Mouse (Mus musculus) stomach, postnatal 0 days (tissue): Measurements from ENCODE around the gene Chst11. TPM values are rescaled to one million over a fixed set of nuclear protein-coding genes. Genes with fewer than 3 reads are reported as not detected.

Source experiments
- ATAC-seq: fragments of 200-750 bp; cut with Nextera tagmentation; 2 replicates; pipeline ENCODE4 v1.8.0; 2017; ENCODE audit not compliant: low FRiP score, low TSS enrichment
- DNase-seq: peaks from one replicate; pipeline ENCODE4 v3.0.0-alpha.2; 2016; ENCODE audit warnings: low spot score
- H3K27ac ChIP-seq: fragments of 300-500 bp; sonication (generic); replicated peaks from 2 replicates; pipeline ENCODE4 v1.5.1; 2014; ENCODE audit warnings: mild to moderate bottlenecking, control low read depth
- H3K27me3 ChIP-seq: fragments of 300-500 bp; sonication (generic); 2 replicates; pipeline ENCODE4 v1.6.1; 2014; ENCODE audit warnings: low read length; ENCODE audit not compliant: control insufficient read depth, insufficient read depth
- H3K36me3 ChIP-seq: fragments of 300-500 bp; sonication (generic); 2 replicates; pipeline ENCODE4 v1.6.1; 2014; ENCODE audit warnings: low read length, mixed read lengths; ENCODE audit not compliant: control insufficient read depth, insufficient read depth
- H3K4me1 ChIP-seq: fragments of 300-500 bp; sonication (generic); replicated peaks from 2 replicates; pipeline ENCODE4 v1.6.1; 2014; ENCODE audit warnings: antibody characterized with exemption; ENCODE audit not compliant: control insufficient read depth, insufficient read depth
- H3K4me2 ChIP-seq: fragments of 300-500 bp; sonication (generic); replicated peaks from 2 replicates; pipeline ENCODE4 v1.6.1; 2014; ENCODE audit warnings: low read depth, mild to moderate bottlenecking, control low read depth, moderate library complexity
- H3K4me3 ChIP-seq: fragments of 300-500 bp; sonication (generic); 2 replicates; pipeline ENCODE4 v1.5.1; 2014; ENCODE audit warnings: low read depth, low read length, control low read depth
- H3K9ac ChIP-seq: fragments of 300-500 bp; sonication (generic); 2 replicates; pipeline ENCODE4 v1.6.1; 2014; ENCODE audit warnings: mild to moderate bottlenecking, low read length, control low read depth, mixed read lengths
- H3K9me3 ChIP-seq: fragments of 300-500 bp; sonication (generic); 2 replicates; pipeline ENCODE4 v1.6.1; 2016; ENCODE audit warnings: low read length; ENCODE audit not compliant: control insufficient read depth
- CTCF ChIP-seq: IDR thresholded peaks from 2 replicates; pipeline ENCODE4 v1.5.1; 2016; ENCODE audit warnings: antibody characterized with exemption, low read depth, mild to moderate bottlenecking, moderate library complexity
- EP300 ChIP-seq: optimal IDR thresholded peaks from 2 replicates; pipeline ENCODE3; 2016; ENCODE audit warnings: antibody characterized with exemption
- WGBS: fragments of 180-500 bp; shearing (Covaris S2); extraction: QIAGEN DNeasy Blood & Tissue Kit; methylation state at CpG from one replicate; pipeline ENCODE4 v1.1.7; 2014; 5-methylcytosine and 5-hydroxymethylcytosine counted together
- polyA plus RNA-seq: library from polyadenylated mRNA; unstranded; fragments of >200 nt; fragmentation: Nextera tagmentation; extraction: Ambion mirVana; gene quantifications from 2 replicates; pipeline ENCODE4 v1.2.1, GENCODE M21; 2015

The Chst11 gene
- polyA plus RNA-seq, 1 experiment from 2014 or later: 0.45 TPM

GRCm38 (mm10) chr10:83088826-83089225 is 103.5 kb downstream of the Chst11 start:
- Histone ChIP-seq H3K36me3 (no peaks in the 10 kb centered on the region), H3K4me2 (no peak overlapping the region), H3K4me1 (no peaks in the 10 kb centered on the region), H3K27ac (no peak overlapping the region), H3K9ac (no peak overlapping the region), H3K9me3 (no peaks in the 10 kb centered on the region), H3K27me3 (no peaks in the 10 kb centered on the region), H3K4me3 (no peak overlapping the region)
- 64% methylated on average over 2 of the region's 2 CpGs for WGBS
- no peak for ATAC-seq
- TF ChIP-seq EP300 (no peak), CTCF (no peak)
- DNase-seq: no peak

- no peaks in the 10 kb centered on the region for H3K9me3 ChIP-seq
- 83% methylated on average over 8 of the region's 8 CpGs for WGBS
- H3K4me1 ChIP-seq: no peaks in the 10 kb centered on the region
- H3K9ac ChIP-seq: no peak overlapping the region
- no peaks in the 10 kb centered on the region for H3K36me3 ChIP-seq
- H3K4me3 ChIP-seq: no peak overlapping the region
- DNase-seq (no peak), ATAC-seq (no peak)
- no peaks in the 10 kb centered on the region for H3K27me3 ChIP-seq
- H3K27ac ChIP-seq: no peak overlapping the region
- TF ChIP-seq EP300 (no peak), CTCF (no peak)
- no peak overlapping the region for H3K4me2 ChIP-seq
Measured at GRCm38 (mm10) chr10:83090185-83090584, 104.9 kb downstream of the Chst11 start.

- no peaks in the 10 kb centered on the region for H3K9me3 ChIP-seq
- TF ChIP-seq EP300 (no peak), CTCF (no peak)
- no peak for DNase-seq
- H3K4me3 ChIP-seq: no peak overlapping the region
- no peak overlapping the region for H3K9ac ChIP-seq
- ATAC-seq: no peak
- no peak overlapping the region for H3K4me2 ChIP-seq
- H3K36me3 ChIP-seq: no peaks in the 10 kb centered on the region
- no peaks in the 10 kb centered on the region for H3K4me1 ChIP-seq
- 81% methylated on average over 6 of the region's 6 CpGs for WGBS
- no peak overlapping the region for H3K27ac ChIP-seq
- H3K27me3 ChIP-seq: no peaks in the 10 kb centered on the region
Measured at GRCm38 (mm10) chr10:83093705-83094104, 108.4 kb downstream of the Chst11 start.

- Histone ChIP-seq H3K27ac (no peak overlapping the region), H3K9ac (no peak overlapping the region), H3K27me3 (no peaks in the 10 kb centered on the region), H3K9me3 (no peaks in the 10 kb centered on the region), H3K4me3 (no peak overlapping the region), H3K4me2 (no peak overlapping the region), H3K36me3 (no peaks in the 10 kb centered on the region), H3K4me1 (no peaks in the 10 kb centered on the region)
- no peak for TF ChIP-seq EP300
- TF ChIP-seq CTCF: no peak
- DNase-seq (no peak), ATAC-seq (no peak)
- 84% methylated on average over 10 of the region's 10 CpGs for WGBS
Measured at GRCm38 (mm10) chr10:83094248-83094647, 109.0 kb downstream of the Chst11 start.

GRCm38 (mm10) chr10:83094821-83095725 is 109.8 kb downstream of the Chst11 start:
- Histone ChIP-seq H3K27me3 (no peaks in the 10 kb centered on the region), H3K4me1 (no peaks in the 10 kb centered on the region), H3K27ac (no peak overlapping the region), H3K9me3 (no peaks in the 10 kb centered on the region), H3K9ac (no peak overlapping the region), H3K4me2 (no peak overlapping the region), H3K36me3 (no peaks in the 10 kb centered on the region), H3K4me3 (no peak overlapping the region)
- WGBS: 81% methylated on average over 16 of the region's 16 CpGs
- ATAC-seq (no peak), DNase-seq (no peak)
- TF ChIP-seq EP300 (no peak), CTCF (no peak)

- no peaks in the 10 kb centered on the region for H3K9me3 ChIP-seq
- H3K36me3 ChIP-seq: no peaks in the 10 kb centered on the region
- no peak overlapping the region for H3K4me2 ChIP-seq
- no peak overlapping the region for H3K9ac ChIP-seq
- TF ChIP-seq CTCF: no peak
- H3K27me3 ChIP-seq: no peaks in the 10 kb centered on the region
- no peak overlapping the region for H3K4me3 ChIP-seq
- DNase-seq (no peak), ATAC-seq (no peak)
- H3K4me1 ChIP-seq: no peaks in the 10 kb centered on the region
- 86% methylated on average over 6 of the region's 6 CpGs for WGBS
- no peak overlapping the region for H3K27ac ChIP-seq
Measured at GRCm38 (mm10) chr10:83096257-83096656, 111.0 kb downstream of the Chst11 start.
